Comparison of ENCODE assay signal across 8 mouse cellular contexts in genomic region chr3:59005271-59005995, GRCm38 (mm10). TPM values are rescaled to one million over a fixed set of nuclear protein-coding genes. Genes with fewer than 3 reads are reported as not detected.
DNase-seq lines count a peak whose midpoint lies in the region; ATAC-seq lines count a peak whose summit lies in the region.

TSS of gene Med12l (plus strand) at chr3:59005825.

- H3K9me3 ChIP-seq in hindbrain, embryonic 12.5 days (replicated peaks), result no peaks in the 10 kb centered on the region
- H3K9me3 ChIP-seq in lung, embryonic 16.5 days (ENCODE audit: control insufficient read depth, low read length), result no peaks in the 10 kb centered on the region

- peak within 1 kb of the TSS; percentile 83 for H3K4me3 ChIP-seq in hindbrain, embryonic 12.5 days
- peak within 1 kb of the TSS; percentile 76 for H3K4me3 ChIP-seq in lung, embryonic 16.5 days (ENCODE audit: low read length)

- under 1% methylated on average over 69 of the region's 69 CpGs for WGBS in hindbrain, embryonic 12.5 days
- WGBS in lung, embryonic 16.5 days, result under 1% methylated on average over 60 of the region's 69 CpGs

- H3K27ac ChIP-seq in hindbrain, embryonic 12.5 days, result peak within 1 kb of the TSS; percentile 97
- H3K27ac ChIP-seq in lung, embryonic 16.5 days (ENCODE audit: low read length), result peak within 1 kb of the TSS; percentile 81

- H3K4me2 ChIP-seq in hindbrain, embryonic 12.5 days (replicated peaks), result peak within 1 kb of the TSS; percentile 92
- H3K4me2 ChIP-seq in lung, embryonic 16.5 days (ENCODE audit: low read depth, low read length), result peak within 1 kb of the TSS; percentile 88

- H3K4me1 ChIP-seq in hindbrain, embryonic 12.5 days, result peaks cover 8% of the 10 kb centered on the region; the same call in 1 of the 2 replicates
- 0 out of 2 replicates have a peak, but pooled peaks cover 5% of the 10 kb centered on the region for H3K4me1 ChIP-seq in lung, embryonic 16.5 days (replicated peaks; ENCODE audit: control insufficient read depth, insufficient read depth, low read length)

- DNase-seq in ZHBTc4 (ENCODE audit: low read depth, low spot score), result peak; percentile 82
- peak; percentile 84 for DNase-seq in cerebellum, adult 9-10 months
- DNase-seq in frontal cortex, adult 2 months (ENCODE audit: extremely low spot score in 1 of 2, low spot score in 1 of 2), result peak; percentile 52 to 84
- DNase-seq in layer of hippocampus, postnatal 25 days (ENCODE audit: extremely low spot score in 1 of 2, low spot score in 1 of 2), result peak; percentile 58 to 68
- DNase-seq in right cerebral cortex, adult 18-20 months, result peak; percentile 90

- peaks cover 10% of the 10 kb centered on the region for H3K27me3 ChIP-seq in hindbrain, embryonic 12.5 days
- H3K27me3 ChIP-seq in lung, embryonic 16.5 days (ENCODE audit: control insufficient read depth, insufficient read depth, low read depth, low read length), result peaks cover 28% of the 10 kb centered on the region

- peak within 1 kb of the TSS; percentile 85 for H3K9ac ChIP-seq in hindbrain, embryonic 12.5 days
- peak within 1 kb of the TSS; percentile 68 for H3K9ac ChIP-seq in lung, embryonic 16.5 days (ENCODE audit: low read length)

- ATAC-seq in hindbrain, embryonic 12.5 days (ENCODE audit: low FRiP score), result peak; percentile 78
- ATAC-seq in lung, embryonic 16.5 days (ENCODE audit: low read depth), result peak; percentile 77
- ATAC-seq in inflammation-experienced regulatory T-cells, adult 6 months, result no peak

- H3K36me3 ChIP-seq in hindbrain, embryonic 12.5 days, result no peaks in the 10 kb centered on the region
- H3K36me3 ChIP-seq in lung, embryonic 16.5 days (ENCODE audit: control insufficient read depth, insufficient read depth, low read length), result no peaks in the 10 kb centered on the region

RNA-seq across cellular contexts. Expression of gene Med12l, which starts in this region (rescaled TPM):
- polyA plus RNA-seq in frontal cortex, adult 2 months (2012; rRNA removed), result 10.2 and 11.5 TPM in 2 replicates
- polyA plus RNA-seq in hindbrain, embryonic 12.5 days (2016; fragmentation: Nextera tagmentation; extraction: Ambion mirVana), result 4.8 and 4.9 TPM in 2 replicates
- total RNA-seq in layer of hippocampus, postnatal 25 days (2021), result 10 to 100 TPM; 42.5 to 50.1 TPM
- polyA plus RNA-seq in lung, embryonic 16.5 days (2015; fragmentation: Nextera tagmentation; extraction: Ambion mirVana), result 1.4 TPM in 2 replicates
- 1 to 10 TPM in 1 of 3 experiments, under 1 TPM in 2; 0.48 to 1.5 (median 0.61) TPM for polyA plus RNA-seq in inflammation-experienced regulatory T-cells, adult 6 months (2017; shearing (Covaris generic))
